Mouse (Mus musculus) stomach, postnatal 0 days (tissue): ENCODE results near the gene Commd6.

Experiments
- CTCF ChIP-seq: IDR thresholded peaks from 2 replicates; pipeline ENCODE4 v1.5.1; 2016; ENCODE audit warnings: antibody characterized with exemption, low read depth, mild to moderate bottlenecking, moderate library complexity
- EP300 ChIP-seq: optimal IDR thresholded peaks from 2 replicates; pipeline ENCODE3; 2016; ENCODE audit warnings: antibody characterized with exemption

DNA sequence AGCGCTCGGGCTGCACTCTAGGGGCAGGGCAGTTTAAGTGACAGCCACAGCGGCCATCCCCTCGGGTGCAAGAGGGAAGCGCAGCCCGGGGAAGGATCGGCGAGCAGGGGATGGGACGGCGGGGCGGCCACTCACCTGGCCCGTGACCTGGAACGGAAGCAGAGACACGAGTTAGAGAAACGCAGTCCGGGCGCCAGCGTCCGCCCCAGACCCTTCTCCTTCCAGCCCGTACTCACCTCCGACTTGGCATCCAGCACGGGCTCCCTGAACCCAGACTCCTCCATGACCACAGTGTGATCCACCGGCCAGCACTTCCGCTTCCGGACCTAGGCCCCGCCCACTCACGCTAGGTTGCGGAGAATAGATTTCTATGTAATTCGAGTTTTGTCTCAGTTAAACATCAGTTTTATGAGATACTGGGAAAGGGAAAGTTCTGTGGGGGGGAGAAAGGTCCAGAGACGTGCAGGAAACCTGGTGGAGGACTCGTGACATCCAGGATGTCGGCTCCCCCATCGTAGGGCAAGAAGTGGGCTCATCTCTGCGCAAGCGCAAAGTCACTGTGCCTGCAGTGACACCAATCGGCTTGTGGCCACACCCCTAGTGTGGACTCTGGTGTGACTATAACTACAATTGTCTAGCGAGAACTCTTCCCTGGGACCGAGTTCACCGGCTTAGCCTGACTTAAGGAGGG lies at the start of gene Commd6:
- TF ChIP-seq EP300 = no peak
- TF ChIP-seq CTCF = peak; percentile 38; the same call in 1 of the 2 replicates
